Mouse (Mus musculus) embryonic facial prominence, embryonic 13.5 days (tissue): ENCODE data around the gene Gm11541. TPM values are rescaled to one million over a fixed set of nuclear protein-coding genes. Genes with fewer than 3 reads are reported as not detected.
"Not testable (repeated sequence)": the region's sequence is repeated elsewhere in the genome, so short reads cannot be mapped to it uniquely, and the experiment has no call there.

Source experiments
- ATAC-seq: fragments of 200-750 bp; cut with Nextera tagmentation; 2 replicates; pipeline ENCODE4 v1.8.0; 2017; ENCODE audit warnings: low read depth; ENCODE audit not compliant: insufficient number of reproducible peaks, insufficient read depth, low FRiP score, low TSS enrichment
- H3K27ac ChIP-seq: fragments of 300-500 bp; sonication (generic); 2 replicates; pipeline ENCODE4 v1.5.1; 2015; ENCODE audit warnings: moderate library complexity, mild to moderate bottlenecking, inconsistent platforms
- H3K27me3 ChIP-seq: fragments of 300-500 bp; sonication (generic); 2 replicates; pipeline ENCODE4 v1.6.1; 2015; ENCODE audit warnings: mild to moderate bottlenecking, inconsistent platforms
- H3K36me3 ChIP-seq: fragments of 300-500 bp; sonication (generic); 2 replicates; pipeline ENCODE4 v1.6.1; 2015; ENCODE audit warnings: mild to moderate bottlenecking, inconsistent platforms
- H3K4me1 ChIP-seq: fragments of 300-500 bp; sonication (generic); 2 replicates; pipeline ENCODE4 v1.6.1; 2015; ENCODE audit warnings: inconsistent platforms
- H3K4me2 ChIP-seq: fragments of 300-500 bp; sonication (generic); 2 replicates; pipeline ENCODE4 v1.6.1; 2015; ENCODE audit warnings: moderate library complexity, mild to moderate bottlenecking, inconsistent platforms
- H3K4me3 ChIP-seq: fragments of 300-500 bp; sonication (generic); 2 replicates; pipeline ENCODE4 v1.5.1; 2015; ENCODE audit warnings: mild to moderate bottlenecking, inconsistent platforms
- H3K9ac ChIP-seq: fragments of 300-500 bp; sonication (generic); 2 replicates; pipeline ENCODE4 v1.6.1; 2015; ENCODE audit warnings: mild to moderate bottlenecking, inconsistent platforms
- H3K9me3 ChIP-seq: fragments of 300-500 bp; sonication (generic); 2 replicates; pipeline ENCODE4 v1.6.1; 2016; ENCODE audit warnings: inconsistent platforms
- WGBS: fragments of 180-500 bp; shearing (Covaris S2); methylation state at CpG from one replicate; pipeline ENCODE4 v1.1.7; 2015; ENCODE audit warnings: mixed read lengths; 5-methylcytosine and 5-hydroxymethylcytosine counted together
- polyA plus RNA-seq: library from polyadenylated mRNA; unstranded; fragments of >200 nt; fragmentation: Nextera tagmentation; extraction: Ambion mirVana; gene quantifications from 2 replicates; pipeline ENCODE4 v1.2.1, GENCODE M21; 2015

Gene Gm11541
- polyA plus RNA-seq, 1 experiment from 2014 or later = 1.4 TPM

DNA sequence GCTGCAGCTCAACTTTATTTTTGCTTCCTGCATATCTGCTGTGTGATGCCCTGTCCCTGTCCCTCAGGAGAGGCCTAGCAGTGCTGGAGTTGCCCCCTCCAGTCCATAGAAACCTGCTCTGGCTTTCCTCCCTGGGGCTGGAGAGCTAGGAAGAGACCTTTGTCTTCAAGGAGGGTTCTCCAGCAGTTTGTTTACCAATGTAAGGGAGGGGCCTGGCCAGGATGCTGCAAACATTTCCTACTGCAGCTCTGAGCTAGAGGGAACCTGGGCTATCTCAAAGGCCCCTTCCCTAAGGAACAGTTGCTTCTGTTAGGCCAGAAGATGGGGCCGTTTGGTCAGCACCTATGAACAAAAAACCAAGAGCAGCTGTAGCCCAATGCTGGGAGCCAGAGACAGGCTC, 43.0 kb downstream of the Gm11541 start:
- H3K36me3 ChIP-seq = peaks cover 90% of the 10 kb centered on the region
- WGBS = 60% methylated on average over 1 of the region's 1 CpGs
- H3K4me3 ChIP-seq = no peak overlapping the region
- ATAC-seq = no peak
- H3K27me3 ChIP-seq = no peaks in the 10 kb centered on the region
- H3K9ac ChIP-seq = no peak overlapping the region
- no peak overlapping the region for H3K4me2 ChIP-seq
- H3K27ac ChIP-seq = no peak overlapping the region
- H3K9me3 ChIP-seq = no peaks in the 10 kb centered on the region
- no peaks in the 10 kb centered on the region for H3K4me1 ChIP-seq

DNA sequence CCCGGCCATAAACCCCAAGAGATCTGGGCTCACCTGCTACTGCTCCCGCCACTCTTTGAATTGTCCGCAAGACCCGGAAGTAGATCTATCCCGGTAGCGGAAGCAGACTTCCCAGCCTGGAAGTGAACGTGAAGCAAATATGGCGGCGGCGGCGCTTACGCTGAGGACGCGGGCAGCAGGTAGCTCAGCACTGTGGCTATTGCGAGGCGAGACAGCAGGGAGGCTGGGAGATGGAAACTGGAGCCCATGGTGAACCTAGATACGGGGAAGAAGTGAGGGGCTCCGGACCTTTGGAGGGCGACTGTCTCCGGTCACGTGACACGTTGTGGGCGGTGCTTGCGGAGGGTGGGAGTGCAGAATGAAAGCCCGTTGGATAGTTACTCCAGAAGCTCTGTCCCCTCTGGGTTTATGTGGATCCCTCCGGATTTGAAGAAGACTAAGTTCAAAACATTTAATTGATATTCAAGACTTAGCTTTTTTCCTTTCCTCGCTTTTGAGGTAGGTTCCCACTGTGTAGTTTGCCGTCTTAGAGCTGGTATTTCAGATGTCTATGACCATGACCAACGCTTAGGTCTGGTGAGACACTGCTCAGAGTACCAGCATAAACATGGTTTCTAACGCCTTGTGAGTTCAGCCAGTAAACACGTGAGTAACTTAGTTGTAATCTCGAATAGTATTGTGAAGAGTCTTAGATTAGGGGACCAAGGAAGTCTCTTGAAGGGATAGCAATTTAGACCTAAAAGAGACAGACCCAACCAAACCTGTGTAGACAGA, 50.4 kb downstream of the Gm11541 start, which contains the start of the genes Mrpl27 and Eme1:
Mrpl27 (plus strand) TSS at position 105 of the 774 bp plus-strand sequence.
Eme1 (minus strand) TSS at position 302 of the 774 bp plus-strand sequence.
- Histone ChIP-seq H3K9me3 (no peaks in the 10 kb centered on the region), H3K27me3 (no peaks in the 10 kb centered on the region), H3K36me3 (peaks cover 46% of the 10 kb centered on the region), H3K4me2 (peak within 1 kb of the TSS; percentile 69), H3K9ac (peak within 1 kb of the TSS; percentile 73), H3K27ac (peak within 1 kb of the TSS; percentile 95), H3K4me1 (peaks cover 15% of the 10 kb centered on the region), H3K4me3 (peak within 1 kb of the TSS; percentile 64)
- WGBS = under 1% methylated on average over 32 of the region's 32 CpGs
- peak; percentile 79 for ATAC-seq

DNA sequence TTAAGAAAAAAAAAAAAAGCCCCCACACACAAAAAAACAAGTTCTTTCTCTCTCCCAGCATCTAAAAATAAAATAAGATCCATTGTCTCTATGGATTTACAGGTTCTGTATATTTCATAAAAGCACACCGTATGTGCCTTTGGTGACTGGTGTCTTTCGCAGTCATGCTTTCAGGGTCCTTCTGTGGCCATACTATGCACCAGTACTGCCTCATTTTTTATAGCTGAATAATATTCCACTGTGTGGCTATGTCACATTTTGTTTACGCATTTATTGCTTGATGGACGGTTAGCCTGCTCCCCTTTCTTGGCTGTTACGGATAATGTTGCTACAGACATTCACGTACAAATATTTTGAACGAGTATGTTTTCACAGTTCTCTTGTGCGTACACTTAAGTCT, 51.3 kb downstream of the Gm11541 start:
- WGBS = 48% methylated on average over 8 of the region's 8 CpGs
- Histone ChIP-seq H3K27me3 (no peaks in the 10 kb centered on the region), H3K4me2 (peak overlapping the region; percentile 69), H3K9ac (peak overlapping the region; percentile 73), H3K4me1 (peaks cover 15% of the 10 kb centered on the region), H3K4me3 (peak overlapping the region; percentile 64), H3K36me3 (peaks cover 43% of the 10 kb centered on the region), H3K27ac (no peak overlapping the region), H3K9me3 (no peaks in the 10 kb centered on the region)
- ATAC-seq = no peak

DNA sequence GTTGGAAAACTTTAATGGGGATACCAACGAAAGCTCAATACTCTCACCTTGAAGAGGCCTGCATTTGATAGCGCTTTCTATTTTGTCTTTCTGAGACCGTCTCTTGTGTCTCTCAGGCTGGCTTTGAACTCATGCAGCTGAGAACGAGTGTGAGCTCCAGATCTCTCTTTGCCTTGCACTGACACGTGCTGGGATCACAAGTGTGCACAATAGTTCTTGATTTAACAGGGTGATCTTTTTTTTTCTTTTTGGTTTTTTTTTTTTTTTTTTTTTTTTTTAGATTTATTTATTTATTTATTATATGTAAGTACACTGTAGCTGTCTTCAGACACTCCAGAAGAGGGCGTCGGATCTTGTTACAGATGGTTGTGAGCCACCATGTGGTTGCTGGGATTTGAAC, 53.1 kb downstream of the Gm11541 start:
- Histone ChIP-seq H3K4me1 (peaks cover 15% of the 10 kb centered on the region), H3K36me3 (peaks cover 47% of the 10 kb centered on the region)
- H3K27me3 ChIP-seq, H3K27ac ChIP-seq, H3K4me3 ChIP-seq, H3K9me3 ChIP-seq, H3K9ac ChIP-seq, H3K4me2 ChIP-seq, ATAC-seq: not testable (repeated sequence)
- 98% methylated on average over 6 of the region's 7 CpGs for WGBS

DNA sequence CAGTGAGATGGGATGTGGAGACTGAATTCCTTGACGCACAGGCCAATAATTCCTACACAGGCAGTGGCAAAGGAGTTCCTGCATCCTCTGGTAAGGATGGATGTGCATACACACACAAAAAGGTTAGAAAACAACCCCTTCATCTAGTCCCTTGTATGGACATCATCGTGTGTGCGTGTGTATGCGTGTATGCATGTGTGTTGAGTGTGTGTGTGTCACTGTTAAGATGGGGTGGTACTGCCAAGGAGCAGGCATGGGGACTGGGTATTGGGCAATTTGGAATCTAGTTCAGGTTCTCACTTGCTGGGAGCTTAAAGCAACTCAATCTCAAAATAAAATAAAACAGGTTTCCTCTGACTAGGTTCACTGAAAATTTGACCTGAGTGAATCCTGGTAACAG, 57.8 kb downstream of the Gm11541 start:
- no peak overlapping the region for H3K27ac ChIP-seq
- no peaks in the 10 kb centered on the region for H3K9me3 ChIP-seq
- no peak for ATAC-seq
- H3K27me3 ChIP-seq = no peaks in the 10 kb centered on the region
- H3K4me3 ChIP-seq = no peak overlapping the region
- H3K9ac ChIP-seq = no peak overlapping the region
- no peaks in the 10 kb centered on the region for H3K4me1 ChIP-seq
- 93% methylated on average over 4 of the region's 4 CpGs for WGBS
- H3K4me2 ChIP-seq = no peak overlapping the region
- peaks cover 89% of the 10 kb centered on the region for H3K36me3 ChIP-seq

Other genes starting within 250 kb of the Gm11541 start
- 38.2 and 41.8 TPM in 2 replicates for gene Cacna1g, start 230.3 kb downstream of the Gm11541 start, polyA plus RNA-seq
- 0.25 and 0.99 TPM in 2 replicates for gene Spata20, start 218.3 kb downstream of the Gm11541 start, polyA plus RNA-seq
- gene Epn3, start 204.5 kb downstream of the Gm11541 start, polyA plus RNA-seq = 4.2 and 4.9 TPM in 2 replicates
- 1.4 and 3.6 TPM in 2 replicates for gene Mycbpap, start 182.8 kb downstream of the Gm11541 start, polyA plus RNA-seq
- gene Rsad1, start 155.2 kb downstream of the Gm11541 start, polyA plus RNA-seq = 4.0 and 4.6 TPM in 2 replicates
- gene Chad, start 139.5 kb downstream of the Gm11541 start, polyA plus RNA-seq = 7.1 and 8.4 TPM in 2 replicates
- 7.1 and 8.3 TPM in 2 replicates for gene Acsf2, start 102.6 kb downstream of the Gm11541 start, polyA plus RNA-seq
- gene Lrrc59, start 74.7 kb downstream of the Gm11541 start, polyA plus RNA-seq = 205 and 211 TPM in 2 replicates
- 144 and 153 TPM in 2 replicates for gene Mrpl27, start 50.7 kb downstream of the Gm11541 start, polyA plus RNA-seq
- gene Eme1, start 50.5 kb downstream of the Gm11541 start, polyA plus RNA-seq = 23.5 and 26.4 TPM in 2 replicates
- 24.5 and 25.5 TPM in 2 replicates for gene Xylt2, start 27.0 kb downstream of the Gm11541 start, polyA plus RNA-seq
- 0.52 TPM in 1 of 2 replicates, not detected in the other for gene Cdc34b, start 37.3 kb upstream of the Gm11541 start, polyA plus RNA-seq
- gene Tmem92, start 78.2 kb upstream of the Gm11541 start, polyA plus RNA-seq = not detected in 2 replicates
- 1,060 and 1,259 TPM in 2 replicates for gene Col1a1, start 231.7 kb upstream of the Gm11541 start, polyA plus RNA-seq